Mouse (Mus musculus): Measurements from ENCODE around the gene Vps37d. TPM values are rescaled to one million over a fixed set of nuclear protein-coding genes. Genes with fewer than 3 reads are reported as not detected.

Vps37d gene
- 2.9 TPM in 2 replicates for polyA plus RNA-seq (2015; fragmentation: Nextera tagmentation; extraction: Ambion mirVana)

DNA sequence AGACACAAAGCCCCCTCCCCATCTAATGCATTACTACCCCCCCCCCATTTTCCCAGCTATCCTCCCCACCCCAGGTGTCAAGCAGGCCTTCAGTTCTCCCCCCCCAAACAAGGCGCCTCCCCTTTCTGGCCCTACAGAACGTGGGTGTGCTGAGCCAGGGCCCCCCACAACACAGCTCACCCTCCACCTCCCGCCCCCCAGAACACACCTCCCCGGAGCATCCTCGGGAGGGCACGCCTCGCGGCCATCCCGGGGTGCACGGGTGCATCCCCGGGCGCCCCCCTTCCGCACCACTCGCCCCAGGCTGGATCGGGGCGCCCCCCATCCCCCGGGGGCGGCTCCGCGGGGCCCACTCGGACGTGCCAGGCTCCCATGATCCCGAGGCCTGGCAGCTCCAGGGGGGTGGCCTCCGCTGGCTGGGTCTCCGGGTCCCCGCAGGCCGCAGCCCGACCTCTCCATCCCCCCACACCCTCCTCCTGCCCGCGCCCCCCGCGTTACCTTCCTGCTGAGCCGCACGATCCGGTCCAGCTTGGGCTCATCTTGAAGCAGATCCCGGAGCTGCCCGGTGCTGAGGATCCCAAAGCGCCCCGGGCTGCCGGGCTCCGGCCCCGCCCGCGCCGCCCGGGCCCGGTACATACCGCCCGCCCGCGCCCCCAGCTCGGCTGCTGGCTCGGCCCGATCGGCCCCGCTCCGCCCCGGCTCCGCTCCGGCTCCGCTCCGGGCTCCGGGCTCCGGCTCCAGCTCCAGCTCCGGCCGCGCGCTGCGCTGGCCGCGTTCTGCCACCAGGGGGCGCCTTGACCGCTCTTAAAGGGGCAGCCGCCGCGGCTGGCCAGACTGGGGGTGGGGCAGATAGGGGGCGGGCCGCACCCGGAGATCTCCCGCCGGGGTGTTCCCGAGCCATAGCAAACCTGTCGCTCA lies at the start of gene Vps37d:
Gene Vps37d, minus strand, starts transcription at position 703 of the 918 bp plus-strand sequence.
- Histone ChIP-seq H3K36me3 (ENCODE audit: control insufficient read depth, insufficient read depth, low read length) (no peaks in the 10 kb centered on the region), H3K27me3 (replicated peaks; ENCODE audit: control insufficient read depth, insufficient read depth, low read length) (no peaks in the 10 kb centered on the region), H3K9ac (ENCODE audit: low read depth, low read length) (peak within 1 kb of the TSS; percentile 95), H3K4me2 (ENCODE audit: low read depth, low read length) (peak within 1 kb of the TSS; percentile 95), H3K27ac (ENCODE audit: low read length) (peak within 1 kb of the TSS; percentile 75), H3K9me3 (ENCODE audit: control insufficient read depth, low read length) (no peaks in the 10 kb centered on the region), H3K4me3 (ENCODE audit: low read length) (peak within 1 kb of the TSS; percentile 83), H3K4me1 (ENCODE audit: control insufficient read depth, insufficient read depth, low read length) (peaks cover 22% of the 10 kb centered on the region)
- WGBS: under 1% methylated on average over 59 of the region's 83 CpGs
- peak; percentile 88 for ATAC-seq

DNA sequence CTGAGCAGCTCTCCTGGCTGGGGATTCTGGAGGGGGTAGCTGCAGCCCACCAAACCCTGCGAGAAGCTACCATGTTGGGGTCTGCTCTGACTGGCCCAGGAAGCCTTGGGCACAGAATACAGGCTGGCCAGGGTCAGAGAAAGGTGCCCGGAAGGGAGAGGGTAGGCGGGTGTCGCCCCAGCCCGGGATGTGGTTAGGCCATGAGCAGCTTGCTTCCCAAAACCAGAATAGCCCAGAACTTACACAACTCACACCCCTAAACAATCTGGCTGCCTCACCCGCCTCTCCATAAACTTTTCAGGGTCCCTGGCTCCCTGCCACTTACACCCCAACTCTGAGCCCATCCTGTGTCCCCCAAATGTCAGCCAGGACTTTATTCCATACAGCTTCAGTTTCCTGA lies 49.6 kb upstream of the Vps37d start:
- Histone ChIP-seq H3K4me1 (ENCODE audit: control insufficient read depth, insufficient read depth, low read length) (no peaks in the 10 kb centered on the region), H3K4me3 (ENCODE audit: low read length) (no peak overlapping the region), H3K4me2 (ENCODE audit: low read depth, low read length) (no peak overlapping the region), H3K36me3 (ENCODE audit: control insufficient read depth, insufficient read depth, low read length) (no peaks in the 10 kb centered on the region), H3K27ac (ENCODE audit: low read length) (no peak overlapping the region), H3K9ac (ENCODE audit: low read depth, low read length) (no peak overlapping the region), H3K27me3 (replicated peaks; ENCODE audit: control insufficient read depth, insufficient read depth, low read length) (peaks cover 6% of the 10 kb centered on the region; the same call in 1 of the 2 replicates), H3K9me3 (ENCODE audit: control insufficient read depth, low read length) (no peaks in the 10 kb centered on the region)
- 71% methylated on average over 6 of the region's 6 CpGs for WGBS
- ATAC-seq: no peak

DNA sequence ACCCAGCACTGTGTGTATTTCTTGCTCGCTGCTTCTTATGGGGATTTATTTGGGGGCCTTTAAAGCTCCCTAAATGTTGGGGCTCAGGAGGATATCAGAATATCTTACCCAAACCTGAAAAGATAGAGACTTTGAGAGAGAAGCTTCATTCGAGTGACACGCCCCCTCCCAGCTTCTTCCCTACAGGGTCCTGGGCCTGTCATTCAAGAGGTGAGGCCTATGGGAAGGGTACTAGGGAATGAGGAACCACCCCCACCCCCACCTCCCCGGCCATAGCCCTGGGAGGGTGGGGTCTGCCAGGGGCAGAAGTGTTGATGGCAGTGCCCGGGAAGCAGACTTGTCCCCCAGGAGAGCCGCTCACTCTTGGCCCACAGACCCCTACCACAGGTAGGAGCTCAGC lies 48.1 kb upstream of the Vps37d start:
- WGBS: 65% methylated on average over 6 of the region's 6 CpGs
- Histone ChIP-seq H3K4me2 (ENCODE audit: low read depth, low read length) (no peak overlapping the region), H3K27ac (ENCODE audit: low read length) (no peak overlapping the region), H3K4me3 (ENCODE audit: low read length) (no peak overlapping the region), H3K9me3 (ENCODE audit: control insufficient read depth, low read length) (no peaks in the 10 kb centered on the region), H3K4me1 (ENCODE audit: control insufficient read depth, insufficient read depth, low read length) (no peaks in the 10 kb centered on the region), H3K27me3 (replicated peaks; ENCODE audit: control insufficient read depth, insufficient read depth, low read length) (peaks cover 6% of the 10 kb centered on the region; the same call in 1 of the 2 replicates), H3K36me3 (ENCODE audit: control insufficient read depth, insufficient read depth, low read length) (no peaks in the 10 kb centered on the region), H3K9ac (ENCODE audit: low read depth, low read length) (no peak overlapping the region)
- no peak for ATAC-seq

DNA sequence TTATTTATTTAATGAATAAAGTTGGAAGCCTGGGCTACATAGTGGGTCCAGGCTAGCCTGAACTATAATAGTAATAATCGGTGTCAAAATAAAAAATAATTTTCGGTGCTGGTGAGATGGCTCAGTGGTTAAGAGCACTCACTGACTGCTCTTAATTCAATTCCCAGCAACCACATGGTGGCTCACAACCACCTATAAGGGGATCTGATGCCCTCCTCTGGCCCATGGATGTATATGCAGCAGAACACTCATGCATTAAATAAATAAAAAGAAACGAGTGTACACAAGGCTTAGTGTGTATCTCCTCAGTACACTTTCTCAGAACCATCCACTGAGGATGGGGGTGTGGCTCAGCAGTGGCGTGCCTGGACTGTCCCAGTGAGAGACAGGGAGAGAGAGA lies 42.7 kb upstream of the Vps37d start:
- no peak overlapping the region for H3K4me2 ChIP-seq (ENCODE audit: low read depth, low read length)
- H3K27ac ChIP-seq (ENCODE audit: low read length): no peak overlapping the region
- H3K27me3 ChIP-seq (replicated peaks; ENCODE audit: control insufficient read depth, insufficient read depth, low read length): peaks cover 6% of the 10 kb centered on the region; the same call in 1 of the 2 replicates
- H3K4me3 ChIP-seq (ENCODE audit: low read length): no peak overlapping the region
- no peak for ATAC-seq
- peaks cover 3% of the 10 kb centered on the region; the same call in 1 of the 2 replicates for H3K4me1 ChIP-seq (ENCODE audit: control insufficient read depth, insufficient read depth, low read length)
- no peaks in the 10 kb centered on the region for H3K9me3 ChIP-seq (ENCODE audit: control insufficient read depth, low read length)
- 57% methylated on average over 4 of the region's 4 CpGs for WGBS
- H3K36me3 ChIP-seq (ENCODE audit: control insufficient read depth, insufficient read depth, low read length): no peaks in the 10 kb centered on the region
- H3K9ac ChIP-seq (ENCODE audit: low read depth, low read length): no peak overlapping the region

DNA sequence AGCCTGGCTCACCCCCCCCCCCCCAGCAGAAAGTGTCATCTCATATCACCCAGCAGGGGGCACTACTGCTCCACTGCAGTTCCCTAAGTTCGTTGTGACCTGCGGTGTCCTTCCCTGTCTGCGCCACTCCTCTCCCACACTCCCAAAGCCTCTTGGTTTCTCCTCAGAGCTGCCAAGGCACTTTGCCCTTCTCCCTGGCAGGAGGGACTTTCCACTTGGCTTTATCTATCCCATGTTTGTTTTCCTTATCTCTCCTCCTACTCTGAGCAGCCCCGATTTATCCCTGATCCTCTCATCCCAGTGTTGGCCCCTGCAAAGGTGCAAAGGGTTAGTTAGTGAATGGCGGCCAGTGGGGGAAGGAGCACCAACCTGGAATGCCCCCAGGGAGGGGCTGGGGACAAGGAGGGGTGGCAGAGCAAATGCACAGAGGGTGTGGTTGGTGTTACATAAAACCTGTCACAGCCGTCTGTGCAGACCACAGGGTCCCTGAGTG lies 40.6 kb upstream of the Vps37d start:
- Histone ChIP-seq H3K4me2 (ENCODE audit: low read depth, low read length) (no peak overlapping the region), H3K9ac (ENCODE audit: low read depth, low read length) (no peak overlapping the region)
- peak; percentile 96 for ATAC-seq

DNA sequence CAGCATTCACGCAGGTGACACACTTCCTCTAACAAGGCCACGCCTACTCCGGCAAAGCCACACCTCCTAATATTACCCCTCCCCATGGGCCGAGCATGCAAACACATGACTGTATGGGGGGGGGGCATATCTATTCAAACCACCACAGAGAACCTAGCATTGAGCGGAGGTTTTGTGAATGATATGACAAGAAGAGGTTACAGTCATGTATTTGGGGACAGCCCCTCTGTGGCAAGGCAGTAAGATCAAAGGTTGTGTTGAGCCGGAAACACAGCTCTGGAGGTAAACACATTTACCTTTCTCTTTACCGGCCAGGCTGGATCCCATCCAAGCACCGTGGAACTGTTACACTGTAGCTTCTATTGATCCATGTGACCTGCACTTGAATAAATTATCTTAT lies 37.2 kb upstream of the Vps37d start:
- Histone ChIP-seq H3K9me3 (ENCODE audit: control insufficient read depth, low read length) (no peaks in the 10 kb centered on the region), H3K4me3 (ENCODE audit: low read length) (no peak overlapping the region), H3K4me2 (ENCODE audit: low read depth, low read length) (no peak overlapping the region), H3K27ac (ENCODE audit: low read length) (no peak overlapping the region), H3K4me1 (ENCODE audit: control insufficient read depth, insufficient read depth, low read length) (peaks cover 3% of the 10 kb centered on the region; the same call in 1 of the 2 replicates), H3K9ac (ENCODE audit: low read depth, low read length) (no peak overlapping the region), H3K27me3 (replicated peaks; ENCODE audit: control insufficient read depth, insufficient read depth, low read length) (no peaks in the 10 kb centered on the region), H3K36me3 (ENCODE audit: control insufficient read depth, insufficient read depth, low read length) (no peaks in the 10 kb centered on the region)
- ATAC-seq: no peak
- 71% methylated on average over 8 of the region's 8 CpGs for WGBS

More for the DNA sequence above, 40.6 kb upstream of the Vps37d start:
- Histone ChIP-seq H3K4me1 (ENCODE audit: control insufficient read depth, insufficient read depth, low read length) (peaks cover 3% of the 10 kb centered on the region; the same call in 1 of the 2 replicates), H3K36me3 (ENCODE audit: control insufficient read depth, insufficient read depth, low read length) (no peaks in the 10 kb centered on the region), H3K27ac (ENCODE audit: low read length) (0 out of 2 replicates have a peak overlapping the region, but pooled peaks have one; percentile 12), H3K27me3 (replicated peaks; ENCODE audit: control insufficient read depth, insufficient read depth, low read length) (peaks cover 6% of the 10 kb centered on the region; the same call in 1 of the 2 replicates), H3K9me3 (ENCODE audit: control insufficient read depth, low read length) (no peaks in the 10 kb centered on the region), H3K4me3 (ENCODE audit: low read length) (no peak overlapping the region)
- 16% methylated on average over 6 of the region's 6 CpGs for WGBS

DNA sequence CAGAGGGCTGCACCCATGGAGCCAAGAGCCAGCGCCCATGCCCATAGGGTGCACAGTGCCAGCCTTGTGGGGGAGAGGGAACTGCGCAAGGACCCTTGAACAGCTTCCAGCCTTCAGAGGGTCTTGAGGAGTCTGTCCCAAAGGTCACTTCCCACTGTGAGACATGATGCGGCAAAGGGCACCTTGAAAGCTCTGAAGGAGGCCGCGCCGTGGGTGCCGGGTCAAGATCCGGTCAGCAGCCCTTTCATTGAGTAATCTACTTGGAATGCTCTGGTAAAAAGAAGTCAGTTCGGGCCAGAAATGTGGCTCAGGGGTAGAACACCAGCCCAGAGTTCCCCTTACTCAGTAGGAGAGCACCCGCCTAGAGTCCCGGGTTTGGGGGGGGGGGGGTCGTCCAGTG lies 35.7 kb upstream of the Vps37d start:
- Histone ChIP-seq H3K4me1 (ENCODE audit: control insufficient read depth, insufficient read depth, low read length) (peaks cover 3% of the 10 kb centered on the region; the same call in 1 of the 2 replicates), H3K36me3 (ENCODE audit: control insufficient read depth, insufficient read depth, low read length) (no peaks in the 10 kb centered on the region), H3K9me3 (ENCODE audit: control insufficient read depth, low read length) (no peaks in the 10 kb centered on the region), H3K27me3 (replicated peaks; ENCODE audit: control insufficient read depth, insufficient read depth, low read length) (no peaks in the 10 kb centered on the region), H3K4me3 (ENCODE audit: low read length) (no peak overlapping the region), H3K27ac (ENCODE audit: low read length) (no peak overlapping the region), H3K9ac (ENCODE audit: low read depth, low read length) (no peak overlapping the region), H3K4me2 (ENCODE audit: low read depth, low read length) (no peak overlapping the region)
- ATAC-seq: no peak
- WGBS: 83% methylated on average over 12 of the region's 12 CpGs

DNA sequence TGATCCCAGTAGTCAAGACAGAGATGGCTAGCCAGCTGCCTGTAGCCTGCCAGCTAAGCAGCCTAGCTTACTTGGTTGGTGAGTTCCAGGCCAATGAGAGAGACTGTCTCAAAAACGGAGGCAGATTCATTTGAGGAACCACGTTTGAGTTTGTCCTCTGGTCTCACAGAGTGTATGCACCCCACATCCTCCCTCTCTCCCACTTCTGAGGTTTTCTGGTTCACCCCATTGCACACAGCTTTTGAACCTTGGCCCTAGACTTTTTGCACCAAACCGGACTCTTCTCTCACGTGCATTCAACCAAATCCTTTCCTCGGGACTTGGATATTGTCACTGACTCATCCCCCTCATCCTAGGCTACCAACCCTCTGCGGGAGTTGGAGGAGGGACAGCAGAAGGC lies 31.9 kb upstream of the Vps37d start:
- H3K4me2 ChIP-seq (ENCODE audit: low read depth, low read length): no peak overlapping the region
- no peak for ATAC-seq
- 74% methylated on average over 6 of the region's 6 CpGs for WGBS
- no peaks in the 10 kb centered on the region for H3K9me3 ChIP-seq (ENCODE audit: control insufficient read depth, low read length)
- no peak overlapping the region for H3K4me3 ChIP-seq (ENCODE audit: low read length)
- H3K9ac ChIP-seq (ENCODE audit: low read depth, low read length): no peak overlapping the region
- no peak overlapping the region for H3K27ac ChIP-seq (ENCODE audit: low read length)
- no peaks in the 10 kb centered on the region for H3K36me3 ChIP-seq (ENCODE audit: control insufficient read depth, insufficient read depth, low read length)
- H3K27me3 ChIP-seq (replicated peaks; ENCODE audit: control insufficient read depth, insufficient read depth, low read length): peaks cover 9% of the 10 kb centered on the region; the same call in 1 of the 2 replicates
- 0 out of 2 replicates have a peak, but pooled peaks cover 4% of the 10 kb centered on the region for H3K4me1 ChIP-seq (ENCODE audit: control insufficient read depth, insufficient read depth, low read length)

DNA sequence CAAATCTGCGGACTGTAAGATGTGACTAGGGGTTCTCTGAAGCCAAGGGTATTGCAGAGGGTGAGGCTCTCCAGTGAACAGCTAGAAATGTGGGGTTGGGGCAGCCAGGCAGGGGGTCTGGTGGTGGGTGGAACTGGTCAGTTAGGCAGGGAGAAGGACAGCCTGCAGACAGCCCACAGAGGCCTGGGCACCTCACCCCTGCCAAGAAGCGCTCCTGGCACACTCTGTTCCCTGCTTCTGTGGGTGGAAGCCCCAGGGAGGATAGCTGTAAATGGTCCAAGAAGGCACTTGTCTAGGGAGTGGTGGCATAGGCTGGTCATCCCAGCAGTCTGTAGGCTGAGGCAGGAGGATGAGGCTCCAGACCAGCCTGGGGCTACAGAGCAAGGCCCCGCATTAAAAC lies 31.4 kb upstream of the Vps37d start:
- 0 out of 2 replicates have a peak, but pooled peaks cover 4% of the 10 kb centered on the region for H3K4me1 ChIP-seq (ENCODE audit: control insufficient read depth, insufficient read depth, low read length)
- peaks cover 9% of the 10 kb centered on the region; the same call in 1 of the 2 replicates for H3K27me3 ChIP-seq (replicated peaks; ENCODE audit: control insufficient read depth, insufficient read depth, low read length)
- no peak overlapping the region for H3K4me2 ChIP-seq (ENCODE audit: low read depth, low read length)
- no peak for ATAC-seq
- no peaks in the 10 kb centered on the region for H3K9me3 ChIP-seq (ENCODE audit: control insufficient read depth, low read length)
- H3K9ac ChIP-seq (ENCODE audit: low read depth, low read length): no peak overlapping the region
- WGBS: 91% methylated on average over 3 of the region's 3 CpGs
- H3K36me3 ChIP-seq (ENCODE audit: control insufficient read depth, insufficient read depth, low read length): no peaks in the 10 kb centered on the region
- H3K4me3 ChIP-seq (ENCODE audit: low read length): no peak overlapping the region
- no peak overlapping the region for H3K27ac ChIP-seq (ENCODE audit: low read length)
